Mouse (Mus musculus) brown adipose tissue, adult 24 weeks (tissue): ENCODE data around the gene Osr1. TPM values are rescaled to one million over a fixed set of nuclear protein-coding genes. Genes with fewer than 3 reads are reported as not detected.
A peak's percentile ranks its signal among the peaks of the same experiment; 100 is the strongest.

Experiments
- H3K27ac ChIP-seq: fragments of 200-500 bp; replicated peaks from 2 replicates; pipeline ENCODE4 v1.5.1; 2012; ENCODE audit warnings: low read depth, mild to moderate bottlenecking, low read length
- H3K4me1 ChIP-seq: fragments of 200-500 bp; 2 replicates; pipeline ENCODE4 v1.6.1; 2012; ENCODE audit warnings: low read length, mixed read lengths; ENCODE audit not compliant: control insufficient read depth, insufficient read depth, insufficient read length
- H3K4me3 ChIP-seq: fragments of 200-500 bp; 2 replicates; pipeline ENCODE4 v1.5.1; 2012; ENCODE audit warnings: low read depth, mild to moderate bottlenecking, low read length, moderate library complexity; ENCODE audit not compliant: insufficient read depth
- polyA plus RNA-seq: library from polyadenylated mRNA; stranded (reverse); fragments of >200 nt; gene quantifications from 2 replicates; pipeline ENCODE4 v1.2.4, GENCODE M21; 2012; ENCODE audit not compliant: missing spikeins, insufficient read depth, insufficient read length

Gene Osr1
- polyA plus RNA-seq, 1 experiment, result 3.8 TPM

GRCm38 (mm10) chr12:9580041-9580905 lies 10.4 kb downstream of the Osr1 start:
- H3K27ac ChIP-seq, result no peak overlapping the region

GRCm38 (mm10) chr12:9581011-9581410 lies 11.1 kb downstream of the Osr1 start:
- H3K4me1 ChIP-seq, result no peaks in the 10 kb centered on the region
- no peak overlapping the region for H3K27ac ChIP-seq
- H3K4me3 ChIP-seq, result peak overlapping the region; percentile 49

More at GRCm38 (mm10) chr12:9580041-9580905, 10.4 kb downstream of the Osr1 start:
- Histone ChIP-seq H3K4me1 (no peaks in the 10 kb centered on the region), H3K4me3 (peak overlapping the region; percentile 49)

- Histone ChIP-seq H3K4me3 (no peak overlapping the region), H3K4me1 (no peaks in the 10 kb centered on the region)
These were observed 11.6 kb downstream of the Osr1 start for GRCm38 (mm10) chr12:9581506-9581905.

GRCm38 (mm10) chr12:9582248-9582995 lies 12.5 kb downstream of the Osr1 start:
- no peak overlapping the region for H3K4me3 ChIP-seq
- H3K4me1 ChIP-seq, result no peaks in the 10 kb centered on the region
- H3K27ac ChIP-seq, result no peak overlapping the region

More at GRCm38 (mm10) chr12:9581506-9581905, 11.6 kb downstream of the Osr1 start:
- no peak overlapping the region for H3K27ac ChIP-seq

GRCm38 (mm10) chr12:9583380-9583779 lies 13.5 kb downstream of the Osr1 start:
- H3K27ac ChIP-seq, result no peak overlapping the region
- H3K4me3 ChIP-seq, result no peak overlapping the region
- H3K4me1 ChIP-seq, result no peaks in the 10 kb centered on the region

- Histone ChIP-seq H3K27ac (no peak overlapping the region), H3K4me3 (peak overlapping the region; percentile 52), H3K4me1 (no peaks in the 10 kb centered on the region)
These were observed 14.6 kb downstream of the Osr1 start for GRCm38 (mm10) chr12:9584366-9585084.

GRCm38 (mm10) chr12:9585085-9585453 lies 15.2 kb downstream of the Osr1 start:
- Histone ChIP-seq H3K4me3 (peak overlapping the region; percentile 37), H3K27ac (no peak overlapping the region), H3K4me1 (no peaks in the 10 kb centered on the region)

GRCm38 (mm10) chr12:9587732-9588131 lies 17.8 kb downstream of the Osr1 start:
- Histone ChIP-seq H3K4me3 (no peak overlapping the region), H3K27ac (no peak overlapping the region), H3K4me1 (no peaks in the 10 kb centered on the region)

GRCm38 (mm10) chr12:9589561-9590134 lies 19.7 kb downstream of the Osr1 start:
- no peaks in the 10 kb centered on the region for H3K4me1 ChIP-seq
- H3K4me3 ChIP-seq, result no peak overlapping the region
- no peak overlapping the region for H3K27ac ChIP-seq

GRCm38 (mm10) chr12:9591141-9591540 lies 21.2 kb downstream of the Osr1 start:
- Histone ChIP-seq H3K4me3 (no peak overlapping the region), H3K27ac (no peak overlapping the region), H3K4me1 (no peaks in the 10 kb centered on the region)

GRCm38 (mm10) chr12:9598219-9598618 lies 28.3 kb downstream of the Osr1 start:
- H3K4me1 ChIP-seq, result no peaks in the 10 kb centered on the region
- no peak overlapping the region for H3K27ac ChIP-seq
- no peak overlapping the region for H3K4me3 ChIP-seq
